Mouse (Mus musculus): Measurements from ENCODE around the gene Tsku. TPM values are rescaled to one million over a fixed set of nuclear protein-coding genes. Genes with fewer than 3 reads are reported as not detected.

Gene Tsku
- polyA plus RNA-seq, 1 experiment from 2014 or later: 1.6 TPM

- no peak overlapping the region for H3K9ac ChIP-seq
- peaks cover 8% of the 10 kb centered on the region; the same call in 1 of the 2 replicates for H3K4me1 ChIP-seq
- 53% methylated on average over 4 of the region's 4 CpGs for WGBS (ENCODE audit: insufficient replicate concordance)
- H3K4me3 ChIP-seq: no peak overlapping the region
- ATAC-seq: no peak
- no peak overlapping the region for H3K27ac ChIP-seq
- H3K27me3 ChIP-seq (replicated peaks): peaks cover 6% of the 10 kb centered on the region; the same call in 1 of the 2 replicates
- no peak overlapping the region for H3K4me2 ChIP-seq
- no peaks in the 10 kb centered on the region for H3K9me3 ChIP-seq (replicated peaks)
- H3K36me3 ChIP-seq: no peaks in the 10 kb centered on the region
These were observed 22.2 kb upstream of the Tsku start for GRCm38 (mm10) chr7:98383337-98383736.

GRCm38 (mm10) chr7:98382784-98383183 lies 21.7 kb upstream of the Tsku start:
- 30% methylated on average over 6 of the region's 6 CpGs for WGBS (ENCODE audit: insufficient replicate concordance)
- H3K9me3 ChIP-seq (replicated peaks): no peaks in the 10 kb centered on the region
- H3K36me3 ChIP-seq: no peaks in the 10 kb centered on the region
- H3K27me3 ChIP-seq (replicated peaks): peaks cover 6% of the 10 kb centered on the region; the same call in 1 of the 2 replicates
- no peak overlapping the region for H3K9ac ChIP-seq
- peaks cover 8% of the 10 kb centered on the region; the same call in 1 of the 2 replicates for H3K4me1 ChIP-seq
- no peak overlapping the region for H3K4me2 ChIP-seq
- no peak overlapping the region for H3K4me3 ChIP-seq
- ATAC-seq: no peak
- no peak overlapping the region for H3K27ac ChIP-seq

GRCm38 (mm10) chr7:98380224-98380925 lies 19.2 kb upstream of the Tsku start:
- peaks cover 8% of the 10 kb centered on the region; the same call in 1 of the 2 replicates for H3K4me1 ChIP-seq
- no peak overlapping the region for H3K4me2 ChIP-seq
- H3K27ac ChIP-seq: no peak overlapping the region
- WGBS (ENCODE audit: insufficient replicate concordance): 61% methylated on average over 6 of the region's 6 CpGs
- H3K27me3 ChIP-seq (replicated peaks): 0 out of 2 replicates have a peak, but pooled peaks cover 3% of the 10 kb centered on the region
- no peak overlapping the region for H3K4me3 ChIP-seq
- H3K9ac ChIP-seq: no peak overlapping the region
- H3K9me3 ChIP-seq (replicated peaks): no peaks in the 10 kb centered on the region
- H3K36me3 ChIP-seq: no peaks in the 10 kb centered on the region
- ATAC-seq: no peak

- Histone ChIP-seq H3K9ac (no peak overlapping the region), H3K4me1 (peaks cover 8% of the 10 kb centered on the region; the same call in 1 of the 2 replicates), H3K4me2 (no peak overlapping the region), H3K27ac (no peak overlapping the region), H3K9me3 (replicated peaks) (no peaks in the 10 kb centered on the region), H3K27me3 (replicated peaks) (0 out of 2 replicates have a peak, but pooled peaks cover 3% of the 10 kb centered on the region), H3K36me3 (no peaks in the 10 kb centered on the region), H3K4me3 (no peak overlapping the region)
- WGBS (ENCODE audit: insufficient replicate concordance): 70% methylated on average over 4 of the region's 4 CpGs
- no peak for ATAC-seq
These were observed 18.1 kb upstream of the Tsku start for GRCm38 (mm10) chr7:98379232-98379631.

- Histone ChIP-seq H3K4me1 (no peaks in the 10 kb centered on the region), H3K27ac (no peak overlapping the region), H3K36me3 (no peaks in the 10 kb centered on the region), H3K9me3 (replicated peaks) (no peaks in the 10 kb centered on the region), H3K4me2 (no peak overlapping the region), H3K9ac (no peak overlapping the region), H3K27me3 (replicated peaks) (0 out of 2 replicates have a peak, but pooled peaks cover 6% of the 10 kb centered on the region), H3K4me3 (no peak overlapping the region)
- no peak for ATAC-seq
- WGBS (ENCODE audit: insufficient replicate concordance): 55% methylated on average over 5 of the region's 5 CpGs
These were observed 16.1 kb upstream of the Tsku start for GRCm38 (mm10) chr7:98377257-98377656.

GRCm38 (mm10) chr7:98371161-98371560 lies 10.0 kb upstream of the Tsku start:
- Histone ChIP-seq H3K9ac (no peak overlapping the region), H3K27me3 (replicated peaks) (peaks cover 20% of the 10 kb centered on the region; the same call in 1 of the 2 replicates), H3K4me1 (no peaks in the 10 kb centered on the region), H3K27ac (no peak overlapping the region), H3K4me2 (no peak overlapping the region), H3K4me3 (no peak overlapping the region), H3K9me3 (replicated peaks) (no peaks in the 10 kb centered on the region), H3K36me3 (no peaks in the 10 kb centered on the region)
- WGBS (ENCODE audit: insufficient replicate concordance): 44% methylated on average over 4 of the region's 4 CpGs
- ATAC-seq: no peak

- Histone ChIP-seq H3K27me3 (replicated peaks) (peaks cover 20% of the 10 kb centered on the region; the same call in 1 of the 2 replicates), H3K4me3 (no peak overlapping the region), H3K4me1 (no peaks in the 10 kb centered on the region), H3K9me3 (replicated peaks) (no peaks in the 10 kb centered on the region), H3K36me3 (no peaks in the 10 kb centered on the region), H3K9ac (no peak overlapping the region), H3K27ac (no peak overlapping the region), H3K4me2 (no peak overlapping the region)
- ATAC-seq: no peak
- 57% methylated on average over 10 of the region's 10 CpGs for WGBS (ENCODE audit: insufficient replicate concordance)
These were observed 8.7 kb upstream of the Tsku start for GRCm38 (mm10) chr7:98369762-98370369.

- no peak overlapping the region for H3K9ac ChIP-seq
- H3K27me3 ChIP-seq (replicated peaks): peaks cover 67% of the 10 kb centered on the region
- H3K27ac ChIP-seq: no peak overlapping the region
- peak overlapping the region; percentile 64 for H3K4me2 ChIP-seq
- peaks cover 25% of the 10 kb centered on the region; the same call in 1 of the 2 replicates for H3K4me1 ChIP-seq
- no peaks in the 10 kb centered on the region; the same call in 1 of the 2 replicates for H3K9me3 ChIP-seq (replicated peaks)
- ATAC-seq: no peak
- peak overlapping the region; percentile 55 for H3K4me3 ChIP-seq
- no peaks in the 10 kb centered on the region for H3K36me3 ChIP-seq
- 42% methylated on average over 2 of the region's 2 CpGs for WGBS (ENCODE audit: insufficient replicate concordance)
These were observed 534 bp upstream of the Tsku start for GRCm38 (mm10) chr7:98361662-98362061.

GRCm38 (mm10) chr7:98360621-98360990 lies 522 bp downstream of the Tsku start:
- Histone ChIP-seq H3K4me1 (peaks cover 30% of the 10 kb centered on the region; the same call in 1 of the 2 replicates), H3K4me3 (peak overlapping the region; percentile 55), H3K27ac (peak overlapping the region; percentile 18; the same call in 1 of the 2 replicates), H3K4me2 (peak overlapping the region; percentile 64), H3K36me3 (no peaks in the 10 kb centered on the region), H3K9ac (peak overlapping the region; percentile 55), H3K27me3 (replicated peaks) (peaks cover 68% of the 10 kb centered on the region), H3K9me3 (replicated peaks) (no peaks in the 10 kb centered on the region; the same call in 1 of the 2 replicates)
- ATAC-seq: no peak
- 2% methylated on average over 20 of the region's 20 CpGs for WGBS (ENCODE audit: insufficient replicate concordance)

GRCm38 (mm10) chr7:98359951-98360620 lies 1.0 kb downstream of the Tsku start:
- 3% methylated on average over 33 of the region's 33 CpGs for WGBS (ENCODE audit: insufficient replicate concordance)

GRCm38 (mm10) chr7:98358016-98358415 lies 3.1 kb downstream of the Tsku start:
- H3K9ac ChIP-seq: no peak overlapping the region
- no peak overlapping the region for H3K4me2 ChIP-seq
- H3K27me3 ChIP-seq (replicated peaks): peaks cover 62% of the 10 kb centered on the region
- no peak for ATAC-seq
- peaks cover 48% of the 10 kb centered on the region; the same call in 1 of the 2 replicates for H3K4me1 ChIP-seq
- H3K27ac ChIP-seq: no peak overlapping the region
- no peaks in the 10 kb centered on the region for H3K36me3 ChIP-seq
- 67% methylated on average over 1 of the region's 1 CpGs for WGBS (ENCODE audit: insufficient replicate concordance)
- H3K4me3 ChIP-seq: no peak overlapping the region
- no peaks in the 10 kb centered on the region for H3K9me3 ChIP-seq (replicated peaks)

More at GRCm38 (mm10) chr7:98359951-98360620, 1.0 kb downstream of the Tsku start:
- peaks cover 36% of the 10 kb centered on the region; the same call in 1 of the 2 replicates for H3K4me1 ChIP-seq
- ATAC-seq: peak; percentile 59
- peak overlapping the region; percentile 18; the same call in 1 of the 2 replicates for H3K27ac ChIP-seq
- H3K27me3 ChIP-seq (replicated peaks): peaks cover 68% of the 10 kb centered on the region
- no peaks in the 10 kb centered on the region; the same call in 1 of the 2 replicates for H3K9me3 ChIP-seq (replicated peaks)
- H3K4me3 ChIP-seq: peak overlapping the region; percentile 55
- peak overlapping the region; percentile 55 for H3K9ac ChIP-seq
- peak overlapping the region; percentile 64 for H3K4me2 ChIP-seq
- H3K36me3 ChIP-seq: no peaks in the 10 kb centered on the region

Data from liver, embryonic 12.5 days (tissue).